Mouse (Mus musculus) C2C12 (cell line): ENCODE results near the gene Arrdc2. TPM values are rescaled to one million over a fixed set of nuclear protein-coding genes. Genes with fewer than 3 reads are reported as not detected.

Experiments
- H3K27me3 ChIP-seq: one replicate; pipeline ENCODE4 v1.6.1; 2011; ENCODE audit not compliant: control insufficient read depth, insufficient read depth, insufficient read length
- H3K36me3 ChIP-seq: one replicate; pipeline ENCODE4 v1.6.1; 2011; ENCODE audit not compliant: control insufficient read depth, insufficient read depth
- H3K4me3 ChIP-seq: one replicate; pipeline ENCODE4 v1.5.1; 2011; ENCODE audit warnings: mild to moderate bottlenecking, control low read depth; ENCODE audit not compliant: poor library complexity, insufficient read depth, severe bottlenecking
- H3K79me2 ChIP-seq: one replicate; pipeline ENCODE4 v1.6.1; 2011; ENCODE audit not compliant: control insufficient read depth, insufficient read depth
- H3K79me3 ChIP-seq: one replicate; pipeline ENCODE4 v1.6.1; 2011; ENCODE audit warnings: low read depth, control low read depth
- H3ac ChIP-seq: one replicate; pipeline ENCODE3; 2011; ENCODE audit warnings: low read depth; ENCODE audit not compliant: control insufficient read depth, insufficient read length
- CEBPB ChIP-seq: IDR thresholded peaks from one replicate; pipeline ENCODE4 v1.6.1; 2011; ENCODE audit warnings: low read depth, mild to moderate bottlenecking, control low read depth, moderate library complexity
- CTCF ChIP-seq: IDR thresholded peaks from one replicate; pipeline ENCODE4 v1.5.1; 2011; ENCODE audit not compliant: control insufficient read depth, insufficient read depth, insufficient read length
- FOSL1 ChIP-seq: IDR thresholded peaks from one replicate; pipeline ENCODE4 v1.8.0; 2011; ENCODE audit warnings: mild to moderate bottlenecking, low read length; ENCODE audit not compliant: poor library complexity, insufficient read depth, severe bottlenecking
- MAX ChIP-seq: IDR thresholded peaks from one replicate; pipeline ENCODE4 v1.6.1; 2011; ENCODE audit warnings: mild to moderate bottlenecking, control low read depth
- MYOD1 ChIP-seq: IDR thresholded peaks from one replicate; pipeline ENCODE4 v1.6.1; 2011; ENCODE audit warnings: low read depth; ENCODE audit not compliant: control insufficient read depth, insufficient read length
- MYOG ChIP-seq: IDR thresholded peaks from one replicate; pipeline ENCODE4 v1.6.1; 2011; ENCODE audit not compliant: control insufficient read depth, insufficient read length; ENCODE audit errors: extremely low read depth
- USF1 ChIP-seq: IDR thresholded peaks from one replicate; pipeline ENCODE4 v1.6.1; 2011; ENCODE audit warnings: low read depth, mild to moderate bottlenecking, control low read depth, moderate library complexity
- long read RNA-seq, 2 experiments: library from polyadenylated mRNA; unstranded; transcript quantifications; one replicate each; pipeline ENCODE4 v2.0.0; 2019 to 2020
- polyA plus RNA-seq: library from polyadenylated mRNA; unstranded; fragments of >200 nt; fragmentation: generic; extraction: Trizol; gene quantifications from one replicate; pipeline ENCODE4 v1.2.1, GENCODE M21; 2012; ENCODE audit warnings: missing spikeins

The Arrdc2 gene
- polyA plus RNA-seq, result 4.4 TPM
- long read RNA-seq, experiment 1, partial matches to known transcripts, result 2 of 5 reads
- long read RNA-seq, experiment 1, other reads (novel, unspliced or antisense), result 1 of 5 reads
- long read RNA-seq, experiment 2, transcript Arrdc2-201 (8 exons, 2,355 nt), result major isoform, 13 of 33 reads
- long read RNA-seq, experiment 2, partial matches to known transcripts, result 6 of 33 reads
- long read RNA-seq, experiment 2, other reads (novel, unspliced or antisense), result 14 of 33 reads

DNA sequence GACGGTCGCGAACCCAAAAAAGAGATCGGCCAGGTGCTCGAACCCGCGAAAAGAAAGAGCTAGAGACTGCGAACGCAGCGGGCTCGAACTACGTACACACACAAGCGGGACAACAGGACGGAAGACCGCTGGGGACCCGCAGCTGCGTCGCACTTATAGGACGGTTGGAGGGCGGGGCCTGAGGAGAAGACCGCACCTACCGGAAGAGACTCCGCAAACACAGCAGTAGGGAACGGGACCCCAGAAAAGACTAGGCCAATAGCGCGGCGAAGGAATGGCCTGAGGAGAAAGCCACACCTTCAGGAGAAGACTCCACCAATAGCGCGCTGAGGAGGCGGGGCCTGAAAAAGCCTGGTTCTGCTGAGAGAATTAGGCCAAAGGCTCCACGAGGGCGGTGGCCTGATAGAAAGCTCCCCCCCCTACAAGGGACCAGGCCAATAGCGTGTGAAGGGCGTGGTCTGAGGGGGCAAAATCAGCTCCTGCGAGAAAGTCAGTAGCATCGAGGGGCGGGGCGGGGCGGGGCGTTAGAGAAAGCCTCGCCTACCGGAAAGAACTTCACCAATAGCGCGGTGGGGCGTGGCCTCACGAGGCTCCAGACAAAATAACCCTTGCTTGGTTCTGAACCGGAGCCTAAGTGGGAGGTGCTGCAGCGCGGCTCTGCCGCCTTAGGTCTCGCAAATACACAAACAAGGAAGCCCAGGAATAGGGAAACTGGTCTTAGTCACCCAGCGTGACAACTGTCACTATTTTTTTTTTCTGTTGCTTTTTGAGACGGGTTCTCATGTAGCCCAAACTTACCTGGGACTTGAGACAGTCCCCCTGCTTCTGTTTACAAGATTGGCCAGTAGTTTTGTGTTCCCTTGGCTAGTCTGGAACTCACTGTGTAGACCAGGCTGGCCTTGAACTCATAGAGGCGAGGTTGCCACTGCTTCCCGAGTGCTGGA lies at the start of gene Arrdc2:
Gene Arrdc2, minus strand, starts transcription at position 313 of the 944 bp plus-strand sequence.
- peaks cover 2% of the 10 kb centered on the region for H3K79me3 ChIP-seq
- no peaks in the 10 kb centered on the region for H3K36me3 ChIP-seq
- no peaks in the 10 kb centered on the region for H3K79me2 ChIP-seq
- H3K27me3 ChIP-seq, result peaks cover 6% of the 10 kb centered on the region
- peak within 1 kb of the TSS; percentile 87 for H3ac ChIP-seq
- H3K4me3 ChIP-seq, result peak within 1 kb of the TSS; percentile 49
- TF ChIP-seq MYOG (no peak), FOSL1 (no peak), CEBPB (no peak)

DNA sequence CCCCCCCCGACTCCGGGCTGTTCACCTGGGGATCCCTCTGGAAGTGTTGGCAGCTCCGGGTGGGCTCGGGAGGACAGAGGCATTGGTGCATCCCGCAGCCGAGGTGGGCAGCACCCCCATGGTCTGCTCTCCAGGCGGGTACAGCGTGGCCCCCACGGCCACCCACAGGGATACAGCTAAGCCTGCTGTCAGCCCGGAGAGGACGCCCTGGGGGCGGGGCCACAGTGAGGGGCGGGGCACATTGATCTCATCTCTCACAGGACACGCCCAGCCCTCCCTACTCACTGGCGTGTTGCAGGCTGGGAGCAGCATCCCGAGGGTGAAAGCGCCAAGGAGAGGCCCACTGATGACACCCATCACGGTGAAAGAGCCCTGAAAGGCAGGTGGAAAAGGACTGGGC lies 48.1 kb upstream of the Arrdc2 start:
- Histone ChIP-seq H3K36me3 (no peaks in the 10 kb centered on the region), H3ac (no peak overlapping the region), H3K4me3 (no peak overlapping the region), H3K79me2 (no peaks in the 10 kb centered on the region), H3K27me3 (no peaks in the 10 kb centered on the region), H3K79me3 (no peaks in the 10 kb centered on the region)
- TF ChIP-seq CTCF (no peak), MAX (no peak), CEBPB (no peak), MYOG (no peak)

DNA sequence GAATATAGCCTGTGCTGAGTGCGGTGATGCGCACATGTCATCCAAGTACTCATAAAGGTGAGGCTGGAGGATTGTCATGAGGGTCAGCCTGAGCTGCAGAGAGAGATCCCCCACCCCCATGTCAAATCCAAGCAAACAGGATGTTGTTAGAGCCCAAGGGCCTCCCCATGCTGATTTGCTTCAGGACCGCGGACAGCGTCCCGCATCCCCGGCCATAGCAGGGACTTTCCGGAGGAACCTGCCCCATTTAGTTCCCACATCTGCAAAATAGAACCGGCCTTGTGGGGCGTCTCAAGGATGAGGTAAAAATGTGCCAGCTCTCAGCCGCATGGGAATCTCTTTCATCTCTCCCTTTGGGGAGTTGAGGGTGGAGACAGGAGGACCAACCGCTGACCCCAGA lies 46.1 kb upstream of the Arrdc2 start:
- TF ChIP-seq MAX (no peak), CTCF (no peak), MYOD1 (no peak)
- H3K4me3 ChIP-seq, result no peak overlapping the region
- no peaks in the 10 kb centered on the region for H3K36me3 ChIP-seq
- no peaks in the 10 kb centered on the region for H3K27me3 ChIP-seq
- H3ac ChIP-seq, result no peak overlapping the region
- H3K79me3 ChIP-seq, result no peaks in the 10 kb centered on the region
- no peaks in the 10 kb centered on the region for H3K79me2 ChIP-seq

DNA sequence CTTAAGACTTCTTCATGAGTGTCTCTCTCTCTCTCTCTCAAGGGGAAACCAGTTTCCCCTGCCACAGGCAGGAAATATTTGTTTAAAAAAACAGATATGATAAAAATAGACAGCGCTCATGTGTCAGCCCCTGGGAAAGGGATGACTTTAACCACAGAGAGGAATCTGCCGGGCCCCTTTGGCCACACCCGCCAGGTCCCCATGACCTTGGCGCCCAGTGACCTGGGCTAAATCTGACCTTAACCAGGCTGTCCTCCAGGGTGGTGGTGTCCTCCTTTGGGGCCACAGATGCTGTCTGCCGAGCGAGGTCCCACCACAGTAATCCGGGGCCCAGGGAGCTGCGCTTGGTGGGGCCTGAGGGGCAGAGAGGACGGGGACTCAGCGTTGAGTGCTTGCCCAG lies 45.2 kb upstream of the Arrdc2 start:
- H3K27me3 ChIP-seq, result no peaks in the 10 kb centered on the region
- TF ChIP-seq USF1, result no peak
- TF ChIP-seq MYOD1, result no peak
- no peak for TF ChIP-seq MAX
- TF ChIP-seq CTCF, result no peak
- no peak for TF ChIP-seq FOSL1
- TF ChIP-seq MYOG, result no peak
- TF ChIP-seq CEBPB, result no peak
- no peaks in the 10 kb centered on the region for H3K36me3 ChIP-seq
- H3K4me3 ChIP-seq, result no peak overlapping the region
- H3K79me3 ChIP-seq, result no peaks in the 10 kb centered on the region
- H3ac ChIP-seq, result no peak overlapping the region
- no peaks in the 10 kb centered on the region for H3K79me2 ChIP-seq

DNA sequence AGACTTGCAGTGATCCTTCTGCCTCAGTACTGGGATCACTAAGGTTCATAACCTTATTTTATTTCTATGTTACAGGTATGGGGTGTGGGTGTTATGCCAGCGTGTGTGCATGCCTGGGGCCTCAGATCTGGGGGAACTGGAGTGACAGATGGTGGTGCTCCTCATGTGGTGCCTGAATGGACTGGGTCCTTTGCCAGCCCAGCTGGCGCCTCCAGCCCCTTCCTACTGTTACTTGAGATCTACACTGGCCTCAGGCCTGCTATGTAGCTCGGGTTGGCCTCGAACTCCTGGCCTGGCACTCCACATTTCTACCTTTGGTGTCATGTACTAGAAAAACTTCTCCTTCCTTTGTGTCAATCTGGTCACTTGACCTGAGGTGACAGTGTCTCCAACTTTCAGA lies 44.7 kb upstream of the Arrdc2 start:
- Histone ChIP-seq H3ac (no peak overlapping the region), H3K27me3 (no peaks in the 10 kb centered on the region), H3K79me2 (no peaks in the 10 kb centered on the region), H3K79me3 (no peaks in the 10 kb centered on the region), H3K4me3 (no peak overlapping the region), H3K36me3 (no peaks in the 10 kb centered on the region)
- TF ChIP-seq FOSL1 (no peak), CEBPB (no peak), CTCF (no peak), MAX (no peak), MYOG (no peak), MYOD1 (no peak), USF1 (no peak)

DNA sequence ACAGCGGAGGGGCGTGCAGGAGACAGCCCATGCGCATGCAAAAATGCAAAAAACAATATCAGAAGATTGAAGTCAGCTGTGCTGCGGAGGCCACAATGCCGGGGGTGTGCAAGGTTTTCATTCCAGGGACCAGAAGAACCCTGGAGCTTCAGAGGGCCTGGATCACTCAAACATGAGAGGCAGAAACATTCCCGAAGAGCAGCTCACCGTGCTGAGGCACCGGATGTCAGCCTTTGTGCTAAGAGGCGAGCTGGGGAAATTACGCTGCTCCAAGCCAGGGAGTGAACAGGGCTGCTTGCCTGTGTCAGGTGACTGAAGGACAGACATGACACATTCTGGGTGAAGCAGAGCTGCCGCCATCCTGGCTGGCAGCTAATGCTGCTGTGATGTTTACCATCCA lies 41.0 kb upstream of the Arrdc2 start:
- Histone ChIP-seq H3K4me3 (no peak overlapping the region), H3K27me3 (no peaks in the 10 kb centered on the region)
- TF ChIP-seq CTCF (no peak), MYOG (no peak), CEBPB (no peak), USF1 (peak; percentile 47), FOSL1 (no peak), MYOD1 (no peak), MAX (no peak)

More for the DNA sequence above, 41.0 kb upstream of the Arrdc2 start:
- no peaks in the 10 kb centered on the region for H3K36me3 ChIP-seq
- no peak overlapping the region for H3ac ChIP-seq
- H3K79me2 ChIP-seq, result no peaks in the 10 kb centered on the region
- H3K79me3 ChIP-seq, result no peaks in the 10 kb centered on the region
